Mouse (Mus musculus): ENCODE results near the gene Ccdc158. TPM values are rescaled to one million over a fixed set of nuclear protein-coding genes. Genes with fewer than 3 reads are reported as not detected.

Ccdc158 gene
- polyA plus RNA-seq, 1 experiment from 2014 or later = 0.14 TPM

DNA sequence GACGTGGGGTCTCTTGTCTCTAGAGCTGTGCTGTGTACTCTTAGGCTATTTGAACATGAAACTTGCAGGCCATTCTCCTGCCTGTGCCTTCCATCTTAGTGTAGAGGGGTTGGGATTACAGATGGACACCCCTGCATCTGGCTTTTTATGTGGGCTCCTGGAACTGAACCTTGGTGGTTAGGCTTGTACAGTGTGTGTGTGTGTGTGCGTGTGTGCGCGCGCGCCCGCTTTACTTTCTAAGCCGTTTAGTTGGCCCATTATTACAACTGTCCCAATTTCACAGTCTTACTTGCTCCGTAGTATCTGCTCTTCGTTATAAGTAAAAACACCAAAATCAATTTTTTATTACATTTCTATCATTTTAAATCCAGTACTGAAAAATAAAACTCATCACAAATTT lies 6.8 kb upstream of the Ccdc158 start:
- Histone ChIP-seq H3K4me1 (ENCODE audit: control insufficient read depth, low read depth, low read length) (no peaks in the 10 kb centered on the region), H3K9me3 (replicated peaks; ENCODE audit: control insufficient read depth, low read length) (no peaks in the 10 kb centered on the region), H3K36me3 (ENCODE audit: control insufficient read depth, insufficient read depth) (no peaks in the 10 kb centered on the region), H3K4me2 (ENCODE audit: low read depth, low read length) (no peak overlapping the region), H3K27ac (ENCODE audit: low read length) (no peak overlapping the region), H3K9ac (ENCODE audit: low read depth, low read length) (no peak overlapping the region), H3K27me3 (ENCODE audit: control insufficient read depth, insufficient read depth, low read depth, low read length) (peaks cover 27% of the 10 kb centered on the region), H3K4me3 (ENCODE audit: low read depth, low read length) (no peak overlapping the region)
- WGBS (ENCODE audit: insufficient replicate concordance) = 76% methylated on average over 10 of the region's 10 CpGs
- ATAC-seq (ENCODE audit: low read depth) = no peak

DNA sequence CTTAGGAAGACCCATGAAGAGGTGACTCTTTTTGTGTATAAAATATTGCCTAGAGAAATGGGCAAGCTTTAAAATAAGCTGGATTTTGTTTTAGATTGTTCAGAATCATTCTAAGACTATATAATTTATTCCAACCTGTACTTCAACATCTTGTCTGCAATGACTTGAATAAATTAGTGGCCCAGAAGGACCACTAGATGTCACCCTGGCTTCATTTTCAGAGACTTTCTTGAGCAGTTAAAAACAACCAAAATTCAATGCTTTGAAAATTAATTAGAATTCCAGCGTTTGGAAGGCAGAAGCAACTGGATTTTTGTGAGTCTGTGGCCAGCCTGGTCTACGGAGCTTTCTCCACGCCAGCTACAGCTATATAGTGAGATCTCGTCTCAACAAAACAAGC lies 4.4 kb upstream of the Ccdc158 start:
- no peak overlapping the region for H3K9ac ChIP-seq (ENCODE audit: low read depth, low read length)
- H3K27ac ChIP-seq (ENCODE audit: low read length) = no peak overlapping the region
- H3K4me1 ChIP-seq (ENCODE audit: control insufficient read depth, low read depth, low read length) = peaks cover 9% of the 10 kb centered on the region
- H3K36me3 ChIP-seq (ENCODE audit: control insufficient read depth, insufficient read depth) = no peaks in the 10 kb centered on the region
- no peak for ATAC-seq (ENCODE audit: low read depth)
- peaks cover 27% of the 10 kb centered on the region for H3K27me3 ChIP-seq (ENCODE audit: control insufficient read depth, insufficient read depth, low read depth, low read length)
- 24% methylated on average over 4 of the region's 4 CpGs for WGBS (ENCODE audit: insufficient replicate concordance)
- no peak overlapping the region for H3K4me3 ChIP-seq (ENCODE audit: low read depth, low read length)
- H3K4me2 ChIP-seq (ENCODE audit: low read depth, low read length) = no peak overlapping the region
- no peaks in the 10 kb centered on the region for H3K9me3 ChIP-seq (replicated peaks; ENCODE audit: control insufficient read depth, low read length)

DNA sequence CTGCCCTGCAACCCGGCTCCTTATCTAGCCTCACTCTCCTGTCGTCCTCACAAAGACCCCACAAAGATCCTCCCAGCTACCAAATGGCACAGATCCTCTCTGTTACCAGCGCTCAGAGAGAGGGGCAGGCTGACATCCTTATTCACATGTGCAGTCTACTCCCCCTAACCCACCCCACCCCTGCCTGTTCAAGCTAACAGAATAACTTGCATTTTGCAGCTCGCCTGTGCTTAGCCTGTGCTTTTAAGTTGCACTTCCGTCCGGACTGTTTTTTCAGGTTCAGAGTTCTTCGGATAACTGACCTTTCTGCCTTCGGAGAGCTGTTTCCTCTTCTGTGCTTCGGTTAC lies 476 bp upstream of the Ccdc158 start:
- peak overlapping the region; percentile 47 for H3K4me3 ChIP-seq (ENCODE audit: low read depth, low read length)
- 0% methylated on average over 9 of the region's 9 CpGs for WGBS (ENCODE audit: insufficient replicate concordance)
- no peak overlapping the region; the same call in 1 of the 2 replicates for H3K9ac ChIP-seq (ENCODE audit: low read depth, low read length)
- no peaks in the 10 kb centered on the region for H3K9me3 ChIP-seq (replicated peaks; ENCODE audit: control insufficient read depth, low read length)
- H3K27ac ChIP-seq (ENCODE audit: low read length) = no peak overlapping the region
- no peaks in the 10 kb centered on the region for H3K27me3 ChIP-seq (ENCODE audit: control insufficient read depth, insufficient read depth, low read depth, low read length)
- H3K4me2 ChIP-seq (ENCODE audit: low read depth, low read length) = peak overlapping the region; percentile 63
- ATAC-seq (ENCODE audit: low read depth) = 0 out of 2 replicates have a peak, but pooled peaks have one; percentile 2
- H3K4me1 ChIP-seq (ENCODE audit: control insufficient read depth, low read depth, low read length) = peaks cover 9% of the 10 kb centered on the region
- no peaks in the 10 kb centered on the region for H3K36me3 ChIP-seq (ENCODE audit: control insufficient read depth, insufficient read depth)

DNA sequence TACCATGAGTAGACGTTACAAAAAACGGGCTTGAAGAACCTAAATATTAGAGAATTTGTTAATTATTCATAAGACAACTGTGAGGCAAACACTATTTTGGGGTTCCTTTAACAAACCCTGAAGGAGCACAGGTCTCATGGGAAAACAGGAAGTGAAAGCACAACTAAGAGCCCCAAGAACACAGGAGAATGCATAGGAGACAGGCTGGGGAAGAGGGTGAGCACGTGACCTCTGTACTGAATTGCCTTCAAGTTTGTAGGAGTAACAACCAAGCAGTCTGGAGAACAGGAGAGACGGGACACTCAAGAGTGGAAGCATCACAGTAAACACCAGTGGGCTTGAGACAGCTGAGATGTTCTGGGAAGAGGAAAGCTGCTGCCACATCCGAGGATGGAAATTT lies 8.2 kb downstream of the Ccdc158 start:
- no peaks in the 10 kb centered on the region for H3K4me1 ChIP-seq (ENCODE audit: control insufficient read depth, low read depth, low read length)
- WGBS (ENCODE audit: insufficient replicate concordance) = 50% methylated on average over 5 of the region's 5 CpGs

DNA sequence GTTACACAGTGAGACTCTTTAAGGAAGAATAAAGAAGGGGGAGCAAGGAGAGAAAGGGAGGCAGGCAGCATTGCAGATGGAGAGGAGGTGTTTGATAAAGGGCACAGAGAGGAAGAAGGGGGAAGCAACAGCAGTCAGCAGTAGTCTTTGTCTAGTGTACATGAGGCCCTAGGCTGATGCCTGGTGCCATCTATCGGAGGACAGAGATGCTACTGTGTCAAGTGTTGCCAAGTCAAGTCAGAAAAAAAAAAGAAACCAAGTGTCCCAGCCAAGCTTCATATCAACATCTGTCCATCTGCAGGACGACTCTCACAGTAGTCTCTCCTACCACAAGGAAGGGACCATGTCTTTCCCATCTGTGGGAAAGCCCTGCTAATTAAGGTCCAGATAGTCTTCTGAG lies 10.8 kb downstream of the Ccdc158 start:
- Histone ChIP-seq H3K4me3 (ENCODE audit: low read depth, low read length) (no peak overlapping the region), H3K27me3 (ENCODE audit: control insufficient read depth, insufficient read depth, low read depth, low read length) (no peaks in the 10 kb centered on the region), H3K9me3 (replicated peaks; ENCODE audit: control insufficient read depth, low read length) (no peaks in the 10 kb centered on the region), H3K4me2 (ENCODE audit: low read depth, low read length) (no peak overlapping the region), H3K9ac (ENCODE audit: low read depth, low read length) (no peak overlapping the region), H3K27ac (ENCODE audit: low read length) (no peak overlapping the region), H3K36me3 (ENCODE audit: control insufficient read depth, insufficient read depth) (no peaks in the 10 kb centered on the region), H3K4me1 (ENCODE audit: control insufficient read depth, low read depth, low read length) (no peaks in the 10 kb centered on the region)
- WGBS (ENCODE audit: insufficient replicate concordance) = 51% methylated on average over 2 of the region's 2 CpGs
- ATAC-seq (ENCODE audit: low read depth) = no peak

More for the DNA sequence above, 8.2 kb downstream of the Ccdc158 start:
- no peak overlapping the region for H3K4me2 ChIP-seq (ENCODE audit: low read depth, low read length)
- no peak overlapping the region for H3K9ac ChIP-seq (ENCODE audit: low read depth, low read length)
- H3K27me3 ChIP-seq (ENCODE audit: control insufficient read depth, insufficient read depth, low read depth, low read length) = no peaks in the 10 kb centered on the region
- H3K4me3 ChIP-seq (ENCODE audit: low read depth, low read length) = no peak overlapping the region
- no peaks in the 10 kb centered on the region for H3K36me3 ChIP-seq (ENCODE audit: control insufficient read depth, insufficient read depth)
- no peak overlapping the region for H3K27ac ChIP-seq (ENCODE audit: low read length)
- H3K9me3 ChIP-seq (replicated peaks; ENCODE audit: control insufficient read depth, low read length) = no peaks in the 10 kb centered on the region
- ATAC-seq (ENCODE audit: low read depth) = no peak

DNA sequence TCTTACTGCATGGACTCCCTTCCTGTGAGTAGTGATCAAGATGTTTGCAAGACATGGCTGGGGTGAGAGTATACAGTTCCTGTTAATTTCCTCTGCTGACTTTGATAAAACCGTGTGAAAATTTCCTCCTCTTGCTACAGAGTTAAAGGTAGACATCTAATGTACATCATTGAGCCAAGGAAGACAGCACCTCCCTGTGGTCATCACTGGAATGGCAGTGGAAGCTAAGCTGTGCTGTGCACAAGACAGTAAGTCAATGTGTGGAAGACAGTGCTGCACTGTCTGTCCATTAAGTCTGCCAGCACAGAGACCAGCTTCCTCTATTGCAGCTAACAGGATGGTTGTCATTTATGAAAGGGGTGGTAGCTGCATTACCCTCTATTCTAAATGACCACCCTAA lies 18.8 kb downstream of the Ccdc158 start:
- no peak overlapping the region for H3K4me2 ChIP-seq (ENCODE audit: low read depth, low read length)

DNA sequence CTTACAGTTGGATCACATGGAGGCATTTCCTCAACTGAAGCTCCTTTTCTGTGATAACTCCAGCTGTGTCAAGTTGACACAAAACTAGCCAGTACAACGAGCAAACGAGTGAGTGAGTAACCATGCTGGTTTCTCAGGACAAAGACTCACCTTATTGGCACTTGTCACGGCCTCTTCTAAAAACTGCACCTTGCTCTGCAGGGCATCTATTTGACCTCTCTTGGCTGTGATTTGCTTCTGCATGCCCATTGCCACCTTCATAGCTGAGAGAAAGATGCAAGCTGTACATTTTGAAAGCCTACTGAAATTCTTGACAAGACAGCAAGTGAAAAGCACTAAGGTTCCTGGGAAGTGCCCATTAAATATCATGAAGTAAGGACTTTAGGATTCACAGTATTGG lies 34.2 kb downstream of the Ccdc158 start:
- Histone ChIP-seq H3K4me3 (ENCODE audit: low read depth, low read length) (no peak overlapping the region), H3K9ac (ENCODE audit: low read depth, low read length) (no peak overlapping the region), H3K36me3 (ENCODE audit: control insufficient read depth, insufficient read depth) (no peaks in the 10 kb centered on the region), H3K4me2 (ENCODE audit: low read depth, low read length) (no peak overlapping the region), H3K4me1 (ENCODE audit: control insufficient read depth, low read depth, low read length) (no peaks in the 10 kb centered on the region), H3K9me3 (replicated peaks; ENCODE audit: control insufficient read depth, low read length) (no peaks in the 10 kb centered on the region), H3K27ac (ENCODE audit: low read length) (no peak overlapping the region), H3K27me3 (ENCODE audit: control insufficient read depth, insufficient read depth, low read depth, low read length) (no peaks in the 10 kb centered on the region)
- no peak for ATAC-seq (ENCODE audit: low read depth)
- WGBS (ENCODE audit: insufficient replicate concordance) = 67% methylated on average over 3 of the region's 3 CpGs

More for the DNA sequence above, 18.8 kb downstream of the Ccdc158 start:
- WGBS (ENCODE audit: insufficient replicate concordance) = 0% methylated on average over 1 of the region's 1 CpGs
- H3K4me3 ChIP-seq (ENCODE audit: low read depth, low read length) = no peak overlapping the region
- no peak for ATAC-seq (ENCODE audit: low read depth)
- no peaks in the 10 kb centered on the region for H3K36me3 ChIP-seq (ENCODE audit: control insufficient read depth, insufficient read depth)
- no peaks in the 10 kb centered on the region for H3K4me1 ChIP-seq (ENCODE audit: control insufficient read depth, low read depth, low read length)
- H3K27me3 ChIP-seq (ENCODE audit: control insufficient read depth, insufficient read depth, low read depth, low read length) = no peaks in the 10 kb centered on the region
- no peak overlapping the region for H3K9ac ChIP-seq (ENCODE audit: low read depth, low read length)
- no peaks in the 10 kb centered on the region for H3K9me3 ChIP-seq (replicated peaks; ENCODE audit: control insufficient read depth, low read length)
- H3K27ac ChIP-seq (ENCODE audit: low read length) = no peak overlapping the region

DNA sequence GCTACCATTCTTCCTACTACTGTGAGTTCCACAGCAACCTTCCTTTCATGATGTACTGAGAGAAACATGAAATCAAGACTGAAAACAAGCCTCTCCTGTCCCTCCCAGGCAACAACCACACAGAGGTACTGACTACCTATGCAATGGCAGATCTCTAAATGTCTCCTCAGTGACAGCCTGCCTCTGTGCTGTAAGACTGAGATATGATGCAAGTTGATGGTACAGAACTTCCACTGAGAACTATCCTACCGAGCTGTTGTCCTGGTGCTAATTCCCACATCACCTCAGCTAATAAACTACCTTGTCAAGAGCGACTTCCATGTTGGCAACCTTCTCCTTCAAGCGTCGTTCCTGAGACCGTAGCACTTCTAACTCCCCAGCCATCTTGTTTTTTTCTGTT lies 39.2 kb downstream of the Ccdc158 start:
- Histone ChIP-seq H3K4me3 (ENCODE audit: low read depth, low read length) (no peak overlapping the region), H3K27ac (ENCODE audit: low read length) (no peak overlapping the region), H3K4me1 (ENCODE audit: control insufficient read depth, low read depth, low read length) (no peaks in the 10 kb centered on the region), H3K9me3 (replicated peaks; ENCODE audit: control insufficient read depth, low read length) (no peaks in the 10 kb centered on the region), H3K36me3 (ENCODE audit: control insufficient read depth, insufficient read depth) (no peaks in the 10 kb centered on the region), H3K9ac (ENCODE audit: low read depth, low read length) (no peak overlapping the region), H3K27me3 (ENCODE audit: control insufficient read depth, insufficient read depth, low read depth, low read length) (no peaks in the 10 kb centered on the region), H3K4me2 (ENCODE audit: low read depth, low read length) (no peak overlapping the region)
- no peak for ATAC-seq (ENCODE audit: low read depth)
- 65% methylated on average over 5 of the region's 5 CpGs for WGBS (ENCODE audit: insufficient replicate concordance)

DNA sequence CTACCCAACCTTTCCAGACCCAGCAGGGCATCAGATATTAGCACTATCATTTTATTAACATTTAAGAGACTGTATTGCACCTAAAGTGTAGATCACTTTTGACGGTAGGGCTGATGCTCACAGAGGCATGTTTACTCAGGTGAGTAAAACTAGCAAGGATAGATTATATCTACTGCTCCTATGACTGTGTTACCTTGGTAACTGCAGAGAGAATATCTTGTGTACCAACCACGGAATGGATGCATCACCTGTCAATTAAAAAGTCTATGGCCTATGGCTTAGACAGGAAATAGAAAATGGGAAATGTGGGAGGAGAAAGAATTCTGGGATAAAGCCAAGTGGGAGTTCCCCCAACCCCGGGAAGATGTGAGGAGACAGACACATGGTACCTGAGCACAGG lies 40.2 kb downstream of the Ccdc158 start:
- 47% methylated on average over 3 of the region's 3 CpGs for WGBS (ENCODE audit: insufficient replicate concordance)
- no peaks in the 10 kb centered on the region for H3K36me3 ChIP-seq (ENCODE audit: control insufficient read depth, insufficient read depth)
- no peaks in the 10 kb centered on the region for H3K27me3 ChIP-seq (ENCODE audit: control insufficient read depth, insufficient read depth, low read depth, low read length)
- no peak overlapping the region for H3K4me2 ChIP-seq (ENCODE audit: low read depth, low read length)
- H3K4me1 ChIP-seq (ENCODE audit: control insufficient read depth, low read depth, low read length) = no peaks in the 10 kb centered on the region
- H3K27ac ChIP-seq (ENCODE audit: low read length) = no peak overlapping the region
- H3K9ac ChIP-seq (ENCODE audit: low read depth, low read length) = no peak overlapping the region
- H3K4me3 ChIP-seq (ENCODE audit: low read depth, low read length) = no peak overlapping the region
- no peaks in the 10 kb centered on the region for H3K9me3 ChIP-seq (replicated peaks; ENCODE audit: control insufficient read depth, low read length)
- no peak for ATAC-seq (ENCODE audit: low read depth)

DNA sequence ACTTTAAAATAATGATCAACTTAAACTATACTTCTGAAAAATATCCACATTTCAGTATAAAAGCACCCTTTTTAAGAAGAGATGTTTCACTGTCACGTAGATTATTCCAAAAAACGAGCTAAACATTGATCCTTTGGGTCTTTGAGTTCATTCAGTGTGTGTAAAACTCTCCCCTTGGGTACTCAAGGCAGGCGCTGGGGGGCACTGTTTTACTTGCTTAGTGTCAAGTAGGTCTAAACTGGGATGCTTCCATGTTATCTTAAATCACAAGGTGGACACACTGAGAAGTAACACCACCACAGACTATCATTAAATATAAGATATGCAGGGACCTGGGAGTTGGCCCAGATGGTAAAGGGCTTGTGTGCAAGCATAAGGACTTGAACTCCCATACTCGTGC lies 41.5 kb downstream of the Ccdc158 start:
- H3K4me2 ChIP-seq (ENCODE audit: low read depth, low read length) = no peak overlapping the region
- ATAC-seq (ENCODE audit: low read depth) = no peak
- H3K9ac ChIP-seq (ENCODE audit: low read depth, low read length) = no peak overlapping the region
- no peak overlapping the region for H3K27ac ChIP-seq (ENCODE audit: low read length)
- no peaks in the 10 kb centered on the region for H3K36me3 ChIP-seq (ENCODE audit: control insufficient read depth, insufficient read depth)
- no peaks in the 10 kb centered on the region for H3K9me3 ChIP-seq (replicated peaks; ENCODE audit: control insufficient read depth, low read length)
- H3K4me1 ChIP-seq (ENCODE audit: control insufficient read depth, low read depth, low read length) = no peaks in the 10 kb centered on the region
- no peaks in the 10 kb centered on the region for H3K27me3 ChIP-seq (ENCODE audit: control insufficient read depth, insufficient read depth, low read depth, low read length)
- H3K4me3 ChIP-seq (ENCODE audit: low read depth, low read length) = no peak overlapping the region
- WGBS (ENCODE audit: insufficient replicate concordance) = 45% methylated on average over 4 of the region's 4 CpGs

Measured in liver, embryonic 16.5 days (tissue).